Mouse (Mus musculus): Measurements from ENCODE around the gene Arap1.

- TF ChIP-seq POLR2A (IDR thresholded peaks at IDR 0.05; ENCODE audit: borderline replicate concordance, low read depth, low read length), result no peak
- TF ChIP-seq CTCF (IDR thresholded peaks at IDR 0.05; ENCODE audit: low read depth, low read length), result no peak
Observed at GRCm38 (mm10) chr7:101360406-101360805, 12.5 kb downstream of the Arap1 start.

All from bone marrow macrophage, adult 2 months (primary cell).